Mouse (Mus musculus): ENCODE data around the gene Uba1.

GRCm38 (mm10) chrX:20662317-20662715, 4.2 kb downstream of the Uba1 start:
- TF ChIP-seq CTCF (IDR thresholded peaks at IDR 0.05; ENCODE audit: insufficient read depth, low read depth, low read length), result no peak
- TF ChIP-seq POLR2A (IDR thresholded peaks at IDR 0.05; ENCODE audit: insufficient read depth, low read depth, low read length), result no peak
